In the genomic region with DNA sequence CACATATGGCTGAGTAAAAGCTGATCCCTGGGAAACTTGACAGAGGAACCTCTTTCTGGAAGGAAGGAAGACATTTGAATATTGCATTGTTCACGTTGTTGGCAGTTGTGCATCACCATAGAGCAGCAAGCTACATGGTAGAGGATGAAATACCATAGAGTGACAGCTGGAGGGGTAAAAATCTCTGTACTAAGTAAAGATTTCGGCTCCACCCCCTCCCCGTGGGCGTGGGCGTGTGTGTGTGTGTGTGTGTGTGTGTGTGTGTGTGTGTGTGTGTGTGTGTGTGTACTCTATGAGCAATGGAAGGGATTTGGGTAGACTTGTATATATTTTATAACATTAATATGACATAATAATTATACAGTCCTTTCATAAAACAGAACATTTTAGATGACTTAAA, we compare ENCODE assay signal across 25 mouse cellular contexts.
"Had no signal": no experiment of that assay in that cellular context is flagged by ENCODE, and none has a peak within 500 bp of the region (broad histone marks: within the 10 kb centered on the region; RNA-seq: fewer than 3 reads in every experiment).

No protein-coding gene starts in this region.

- H3K4me3 ChIP-seq: embryonic facial prominence, embryonic 10.5 days; embryonic facial prominence, embryonic 12.5 days; embryonic facial prominence, embryonic 13.5 days; embryonic facial prominence, embryonic 15.5 days; erythroblast, embryonic 14.5 days; forebrain, embryonic 10.5 days; forebrain, embryonic 12.5 days; forebrain, embryonic 13.5 days; forebrain, embryonic 15.5 days; gastrocnemius, adult 2 months had no signal

- H3K4me2 ChIP-seq: embryonic facial prominence, embryonic 12.5 days; embryonic facial prominence, embryonic 13.5 days; embryonic facial prominence, embryonic 15.5 days; forebrain, embryonic 12.5 days; forebrain, embryonic 13.5 days; forebrain, embryonic 15.5 days had no signal

- DNase-seq: cerebellum, adult 18-20 months; cerebellum, adult 8-10 months; cerebellum, adult 9-10 months; cerebellum, adult 9-11 months; cerebellum, postnatal 25 days; cerebellum, postnatal 36 days; embryo, embryonic 11 days; forebrain, postnatal 0 days; gastrocnemius, adult 2 months; gastrocnemius, postnatal 10 days; gastrocnemius, postnatal 14 days; gastrocnemius, postnatal 25 days; gastrocnemius, postnatal 36 days; heart, adult 18-20 months had no signal

- H3K27me3 ChIP-seq: embryonic facial prominence, embryonic 12.5 days; embryonic facial prominence, embryonic 13.5 days; embryonic facial prominence, embryonic 15.5 days; forebrain, embryonic 12.5 days; forebrain, embryonic 13.5 days; forebrain, embryonic 15.5 days had no signal

- H3K4me1 ChIP-seq: embryonic facial prominence, embryonic 12.5 days; embryonic facial prominence, embryonic 15.5 days had no signal

- H3K27ac ChIP-seq: embryonic facial prominence, embryonic 10.5 days; embryonic facial prominence, embryonic 12.5 days; embryonic facial prominence, embryonic 13.5 days; embryonic facial prominence, embryonic 15.5 days; forebrain, embryonic 10.5 days; forebrain, embryonic 12.5 days; forebrain, embryonic 13.5 days; forebrain, embryonic 15.5 days; gastrocnemius, adult 2 months had no signal

- H3K9me3 ChIP-seq: embryonic facial prominence, embryonic 10.5 days; embryonic facial prominence, embryonic 12.5 days; embryonic facial prominence, embryonic 13.5 days; embryonic facial prominence, embryonic 15.5 days; forebrain, embryonic 10.5 days; forebrain, embryonic 12.5 days; forebrain, embryonic 13.5 days; forebrain, embryonic 15.5 days had no signal

- H3K36me3 ChIP-seq: forebrain, embryonic 15.5 days had no signal

- H3K9ac ChIP-seq: embryonic facial prominence, embryonic 12.5 days; embryonic facial prominence, embryonic 13.5 days; embryonic facial prominence, embryonic 15.5 days; forebrain, embryonic 12.5 days; forebrain, embryonic 13.5 days; forebrain, embryonic 15.5 days; forebrain, postnatal 0 days had no signal

- ATAC-seq: forebrain, embryonic 13.5 days; forebrain, embryonic 14.5 days; forebrain, embryonic 15.5 days; forebrain, embryonic 16.5 days; forebrain, postnatal 0 days had no signal
